Mouse (Mus musculus) CH12.LX (cell line): ENCODE measurements at regions not wholly inside any gene's neighbourhood (a gene's known extent, or its start where the extent isn't known, plus 50 kb on each side); places are given as distances from the start of the nearest gene placed in this dataset.

Source experiments
- BHLHE40 ChIP-seq: IDR thresholded peaks from 2 replicates; pipeline ENCODE4 v1.6.1; 2011; ENCODE audit warnings: mild to moderate bottlenecking, low read depth, low read length, improper control_type of control experiment
- CTCF ChIP-seq, 2 experiments: IDR thresholded peaks in 1 of 2; conservative IDR thresholded peaks in 1 of 2; 2 replicates each; pipeline ENCODE4 v1.5.1; 2011 to 2012; ENCODE audit warnings: low read depth in 2 of 2, low read length in 2 of 2, improper control_type of control experiment in 1 of 2, inconsistent platforms in 1 of 2, mild to moderate bottlenecking in 1 of 2, moderate library complexity in 1 of 2
- ELF1 ChIP-seq: IDR thresholded peaks from 2 replicates; pipeline ENCODE4 v1.6.1; 2014; ENCODE audit warnings: low read depth, mild to moderate bottlenecking, inconsistent platforms, low read length, improper control_type of control experiment
- EP300 ChIP-seq: IDR thresholded peaks from 2 replicates; pipeline ENCODE4 v1.6.1; 2011; ENCODE audit warnings: low read length, improper control_type of control experiment
- MAFK ChIP-seq: IDR thresholded peaks from 2 replicates; pipeline ENCODE4 v1.6.1; 2011; ENCODE audit warnings: low read length, improper control_type of control experiment; ENCODE audit not compliant: insufficient replicate concordance
- POLR2A ChIP-seq: IDR thresholded peaks from 2 replicates; pipeline ENCODE4 v1.6.1; 2011; ENCODE audit warnings: low read depth, mild to moderate bottlenecking, improper control_type of control experiment, low read length
- POLR2AphosphoS2 ChIP-seq: IDR thresholded peaks from 2 replicates; pipeline ENCODE4 v1.6.1; 2011; ENCODE audit warnings: low read depth, low read length, improper control_type of control experiment
- USF1 ChIP-seq: IDR thresholded peaks from 2 replicates; pipeline ENCODE4 v1.6.1; 2014; ENCODE audit warnings: low read depth, mild to moderate bottlenecking, inconsistent platforms, low read length, improper control_type of control experiment
- ZNF384 ChIP-seq: IDR thresholded peaks from 2 replicates; pipeline ENCODE4 v1.6.1; 2012; ENCODE audit warnings: low read depth, low read length, improper control_type of control experiment, inconsistent platforms

DNA sequence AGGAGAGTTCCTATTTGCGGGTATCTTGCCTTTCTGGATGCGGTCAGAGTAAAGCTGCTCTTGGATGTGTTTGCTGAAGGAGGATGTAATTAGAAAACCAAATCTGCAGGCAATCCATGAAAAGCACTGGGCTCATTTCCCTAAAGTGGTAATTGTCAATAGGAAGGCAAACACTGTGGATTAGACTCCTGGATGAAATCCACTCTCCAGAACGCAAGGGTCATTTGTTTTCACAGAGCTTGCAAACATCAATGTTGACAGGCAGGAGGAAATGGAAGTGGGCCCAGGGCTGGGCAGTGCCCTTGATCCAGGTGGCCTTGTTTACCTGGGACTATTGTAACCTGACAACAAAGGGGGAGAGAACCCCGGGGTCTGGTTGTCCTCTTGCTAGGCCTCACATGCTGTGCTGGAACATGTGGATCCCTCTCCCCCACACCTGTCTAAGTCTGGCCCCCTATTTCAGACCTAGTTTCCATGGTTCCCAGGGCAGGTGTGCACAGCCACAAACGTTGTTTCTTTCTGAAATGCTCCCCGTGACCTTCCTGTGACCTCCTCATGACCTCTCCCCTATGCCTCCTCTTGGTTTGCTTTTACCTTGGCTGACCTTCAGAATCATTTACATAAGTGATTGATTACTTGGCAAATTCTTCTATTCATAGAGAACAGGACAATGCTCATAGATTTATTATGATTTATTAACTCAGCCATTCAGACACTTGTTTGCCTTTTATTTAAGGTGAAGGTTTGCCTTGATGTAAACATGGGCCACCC lies 197.9 kb upstream of the Cops8 start:
- TF ChIP-seq ZNF384 (no peak), BHLHE40 (no peak), USF1 (no peak), POLR2AphosphoS2 (no peak), POLR2A (no peak), EP300 (no peak), CTCF (conservative IDR thresholded peaks at IDR 0.05 in 1 of 2, IDR thresholded peaks at IDR 0.05 in 1 of 2; ENCODE audit: low read depth in 2 of 2, low read length in 2 of 2) (no peak), ELF1 (no peak), MAFK (no peak)
